Mouse (Mus musculus) myocyte (in vitro differentiated cells): ENCODE measurements around the gene Cadps. TPM values are rescaled to one million over a fixed set of nuclear protein-coding genes. Genes with fewer than 3 reads are reported as not detected.

Experiments
- H3K27me3 ChIP-seq: one replicate; pipeline ENCODE4 v1.6.1; 2011; ENCODE audit not compliant: control insufficient read depth, insufficient read depth, insufficient read length
- H3K36me3 ChIP-seq: one replicate; pipeline ENCODE4 v1.6.1; 2011; ENCODE audit not compliant: control insufficient read depth, insufficient read depth
- H3K4me2 ChIP-seq: one replicate; pipeline ENCODE4 v1.6.1; 2011; ENCODE audit warnings: low read depth, control low read depth
- H3K4me3 ChIP-seq: one replicate; pipeline ENCODE4 v1.5.1; 2011; ENCODE audit warnings: mild to moderate bottlenecking, control low read depth, moderate library complexity
- H3K79me2 ChIP-seq: one replicate; pipeline ENCODE4 v1.6.1; 2011; ENCODE audit not compliant: control insufficient read depth, insufficient read depth
- H3ac ChIP-seq: one replicate; pipeline ENCODE4 v1.6.1; 2011; ENCODE audit not compliant: control insufficient read depth, insufficient read length
- CEBPB ChIP-seq: IDR thresholded peaks from 2 replicates; pipeline ENCODE4 v1.6.1; 2011; ENCODE audit warnings: mild to moderate bottlenecking, moderate library complexity; ENCODE audit not compliant: poor library complexity, insufficient read depth, severe bottlenecking
- E2F4 ChIP-seq: IDR thresholded peaks from one replicate; pipeline ENCODE4 v1.6.1; 2011; ENCODE audit warnings: mild to moderate bottlenecking, control low read depth, moderate library complexity; ENCODE audit not compliant: insufficient read depth
- MAX ChIP-seq: IDR thresholded peaks from one replicate; pipeline ENCODE4 v1.6.1; 2011; ENCODE audit warnings: low read depth, mild to moderate bottlenecking, control low read depth
- MYOD1 ChIP-seq, 3 experiments: IDR thresholded peaks; one replicate each; pipeline ENCODE4 v1.6.1; 2011; ENCODE audit warnings: control low read depth in 2 of 3, low read depth in 2 of 3, mild to moderate bottlenecking in 2 of 3, moderate library complexity in 1 of 3; ENCODE audit not compliant: insufficient read length in 2 of 3, control insufficient read depth in 1 of 3
- MYOG ChIP-seq, 3 experiments: IDR thresholded peaks; one replicate each; pipeline ENCODE4 v1.6.1; 2011; ENCODE audit warnings: control low read depth in 2 of 3, low read depth in 2 of 3, mild to moderate bottlenecking in 2 of 3; ENCODE audit not compliant: insufficient read length in 2 of 3, control insufficient read depth in 1 of 3, insufficient read depth in 1 of 3
- POLR2A ChIP-seq: IDR thresholded peaks from one replicate; pipeline ENCODE4 v1.6.1; 2011; ENCODE audit warnings: low read depth, mild to moderate bottlenecking, control low read depth, moderate library complexity; ENCODE audit not compliant: insufficient read length
- POLR2AphosphoS2 ChIP-seq: IDR thresholded peaks from one replicate; pipeline ENCODE4 v1.6.1; 2011; ENCODE audit warnings: low read depth, control low read depth; ENCODE audit not compliant: insufficient read length
- REST ChIP-seq: IDR thresholded peaks from one replicate; pipeline ENCODE4 v1.6.1; 2011; ENCODE audit warnings: mild to moderate bottlenecking, control low read depth, moderate library complexity; ENCODE audit not compliant: insufficient read depth, insufficient read length
- SRF ChIP-seq: IDR thresholded peaks from one replicate; pipeline ENCODE4 v1.6.1; 2011; ENCODE audit warnings: low read depth; ENCODE audit not compliant: control insufficient read depth, insufficient read length
- TCF12 ChIP-seq: IDR thresholded peaks from one replicate; pipeline ENCODE4 v1.6.1; 2011; ENCODE audit warnings: mild to moderate bottlenecking, control low read depth; ENCODE audit not compliant: poor library complexity, insufficient read depth, severe bottlenecking
- TCF3 ChIP-seq: IDR thresholded peaks from one replicate; pipeline ENCODE4 v1.6.1; 2011; ENCODE audit warnings: low read depth, control low read depth; ENCODE audit not compliant: insufficient read length
- USF1 ChIP-seq: IDR thresholded peaks from one replicate; pipeline ENCODE4 v1.6.1; 2011; ENCODE audit warnings: low read depth, mild to moderate bottlenecking, control low read depth, moderate library complexity
- polyA plus RNA-seq: library from polyadenylated mRNA; unstranded; fragments of >200 nt; fragmentation: generic; extraction: Trizol; gene quantifications from one replicate; pipeline ENCODE4 v1.2.1, GENCODE M21; 2012; ENCODE audit warnings: missing spikeins

The Cadps gene
- polyA plus RNA-seq, 1 experiment: not detected

DNA sequence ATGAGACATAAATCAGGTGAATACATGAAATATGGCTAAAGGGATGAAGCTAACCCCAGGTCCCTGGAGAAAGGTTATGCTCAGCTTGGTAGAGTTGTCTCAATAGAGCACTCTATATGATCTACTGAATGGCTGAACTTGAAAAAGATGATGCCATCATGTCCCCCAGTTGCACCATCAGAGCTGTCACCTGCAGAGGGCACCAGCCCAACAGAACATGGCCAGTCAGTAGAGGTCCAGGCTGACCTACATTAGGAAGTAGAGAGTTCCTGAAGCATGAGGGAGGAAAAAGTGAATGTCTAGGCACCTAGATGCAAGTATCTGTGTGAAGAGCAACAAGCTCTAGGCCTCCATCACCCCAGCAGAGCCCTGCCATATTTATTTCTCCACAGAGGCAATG, 273.6 kb downstream of the Cadps start:
- H3K4me2 ChIP-seq: no peak overlapping the region
- TF ChIP-seq POLR2AphosphoS2: no peak
- TF ChIP-seq MYOG (IDR thresholded peaks at IDR 0.05; ENCODE audit: control insufficient read depth in 1 of 3, insufficient read depth in 1 of 3, insufficient read length in 2 of 3, low read depth in 2 of 3): no peak
- no peak for TF ChIP-seq SRF
- no peak for TF ChIP-seq E2F4
- TF ChIP-seq USF1: no peak
- no peak for TF ChIP-seq TCF12

DNA sequence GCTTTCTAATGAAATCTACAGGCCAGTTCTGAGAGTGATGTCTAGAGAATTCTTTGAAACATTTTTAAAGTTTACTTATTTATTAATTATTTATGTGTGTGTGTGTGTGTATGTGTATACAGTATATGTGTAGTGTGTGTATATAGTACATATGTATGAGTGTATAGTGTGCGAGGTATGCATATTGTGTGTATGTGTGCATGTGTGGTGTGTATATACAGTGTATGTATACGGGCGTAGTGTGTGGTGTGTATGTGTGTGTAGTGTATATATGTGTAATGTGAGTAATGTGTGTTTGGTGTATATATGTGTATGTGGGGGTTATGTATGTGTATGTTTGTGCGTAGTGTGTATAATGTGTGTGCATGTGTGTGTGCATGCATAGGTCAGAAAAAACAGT, 275.4 kb downstream of the Cadps start:
- Histone ChIP-seq H3K4me3 (no peak overlapping the region), H3K27me3 (no peaks in the 10 kb centered on the region), H3K79me2 (no peaks in the 10 kb centered on the region), H3K4me2 (no peak overlapping the region), H3ac (no peak overlapping the region), H3K36me3 (no peaks in the 10 kb centered on the region)
- TF ChIP-seq TCF3: no peak
- TF ChIP-seq CEBPB: no peak
- no peak for TF ChIP-seq POLR2AphosphoS2

More for the DNA sequence above, 273.6 kb downstream of the Cadps start:
- H3K27me3 ChIP-seq: no peaks in the 10 kb centered on the region
- no peak overlapping the region for H3ac ChIP-seq
- no peaks in the 10 kb centered on the region for H3K36me3 ChIP-seq
- no peaks in the 10 kb centered on the region for H3K79me2 ChIP-seq
- no peak overlapping the region for H3K4me3 ChIP-seq

DNA sequence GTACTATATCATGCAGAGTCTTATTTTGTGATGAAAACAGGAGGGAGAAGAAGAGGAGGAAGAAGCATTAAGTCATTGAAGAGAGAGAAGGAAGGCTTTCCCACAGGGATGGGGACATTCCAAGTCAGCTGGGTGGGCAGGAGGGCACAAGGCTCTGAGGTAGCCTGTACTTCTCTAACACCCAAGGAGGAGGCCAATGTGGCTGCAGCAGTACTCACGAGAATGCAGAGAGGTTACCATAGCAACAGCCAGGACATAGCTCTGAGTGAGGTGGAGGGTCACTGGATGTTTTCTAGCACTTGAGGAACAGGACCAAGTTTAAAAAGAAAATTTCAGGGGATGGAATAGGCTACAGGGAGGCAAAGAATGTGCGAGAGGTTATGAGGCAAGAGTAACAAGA, 281.1 kb downstream of the Cadps start:
- Histone ChIP-seq H3ac (no peak overlapping the region), H3K36me3 (no peaks in the 10 kb centered on the region), H3K27me3 (no peaks in the 10 kb centered on the region), H3K4me3 (no peak overlapping the region), H3K79me2 (no peaks in the 10 kb centered on the region), H3K4me2 (no peak overlapping the region)
- no peak for TF ChIP-seq MYOG (IDR thresholded peaks at IDR 0.05; ENCODE audit: control insufficient read depth in 1 of 3, insufficient read depth in 1 of 3, insufficient read length in 2 of 3, low read depth in 2 of 3)
- TF ChIP-seq USF1: no peak
- no peak for TF ChIP-seq TCF12
- TF ChIP-seq SRF: no peak
- no peak for TF ChIP-seq POLR2A
- no peak for TF ChIP-seq REST
- no peak for TF ChIP-seq POLR2AphosphoS2
- TF ChIP-seq CEBPB: no peak
- no peak for TF ChIP-seq MYOD1 (IDR thresholded peaks at IDR 0.05; ENCODE audit: control insufficient read depth in 1 of 3, insufficient read length in 2 of 3, low read depth in 2 of 3)
- TF ChIP-seq MAX: no peak
- TF ChIP-seq E2F4: no peak
- no peak for TF ChIP-seq TCF3

DNA sequence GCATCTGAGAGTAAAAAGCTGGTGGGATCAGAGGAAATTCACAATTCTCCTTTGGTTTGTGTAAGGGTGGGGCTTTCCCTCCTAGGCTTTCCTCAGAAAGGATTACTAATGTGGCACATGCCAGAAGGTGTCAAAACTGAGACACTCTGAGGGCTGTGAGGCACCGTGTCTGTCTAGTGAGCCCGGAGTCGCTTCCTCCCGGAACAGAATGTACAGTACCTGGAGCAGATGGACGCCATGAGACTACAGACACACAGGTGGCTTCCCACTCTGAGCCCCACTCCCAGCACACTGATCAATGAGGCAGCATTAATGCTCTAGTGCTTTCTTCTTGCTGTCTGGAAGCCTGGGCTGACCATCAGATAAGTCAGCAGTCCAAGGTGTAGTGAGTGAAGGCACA, 283.8 kb downstream of the Cadps start:
- TF ChIP-seq SRF (no peak), MAX (no peak), E2F4 (no peak), POLR2AphosphoS2 (no peak), POLR2A (no peak), TCF12 (no peak), REST (no peak), USF1 (no peak), CEBPB (no peak), TCF3 (no peak), MYOG (IDR thresholded peaks at IDR 0.05; ENCODE audit: control insufficient read depth in 1 of 3, insufficient read depth in 1 of 3, insufficient read length in 2 of 3, low read depth in 2 of 3) (no peak), MYOD1 (IDR thresholded peaks at IDR 0.05; ENCODE audit: control insufficient read depth in 1 of 3, insufficient read length in 2 of 3, low read depth in 2 of 3) (no peak)
- H3ac ChIP-seq: no peak overlapping the region
- H3K4me2 ChIP-seq: no peak overlapping the region
- no peaks in the 10 kb centered on the region for H3K27me3 ChIP-seq
- H3K36me3 ChIP-seq: no peaks in the 10 kb centered on the region
- H3K79me2 ChIP-seq: no peaks in the 10 kb centered on the region
- H3K4me3 ChIP-seq: no peak overlapping the region

DNA sequence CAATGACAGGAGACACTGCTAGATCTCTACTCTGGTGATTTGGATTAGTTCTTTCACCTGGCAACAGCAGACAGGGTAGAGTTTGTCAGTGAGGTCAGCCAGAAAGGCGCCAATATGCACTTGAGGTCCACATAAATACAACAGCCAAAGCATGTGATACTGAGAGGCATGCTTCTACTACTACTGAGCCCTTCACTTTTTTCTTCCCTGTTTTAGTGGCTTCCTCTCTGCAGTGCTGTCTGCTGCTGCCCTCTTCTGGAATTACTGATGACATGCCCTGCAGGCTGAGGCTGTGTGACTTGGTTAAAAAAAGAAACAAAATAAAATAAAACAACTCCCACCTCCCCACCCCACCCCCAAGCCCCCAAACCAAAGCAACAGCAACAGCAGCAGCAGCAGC, 291.8 kb downstream of the Cadps start:
- H3K4me3 ChIP-seq: no peak overlapping the region
- H3K27me3 ChIP-seq: no peaks in the 10 kb centered on the region
- H3K79me2 ChIP-seq: no peaks in the 10 kb centered on the region
- H3K36me3 ChIP-seq: no peaks in the 10 kb centered on the region
- H3ac ChIP-seq: no peak overlapping the region
- no peak for TF ChIP-seq USF1
- no peak overlapping the region for H3K4me2 ChIP-seq

DNA sequence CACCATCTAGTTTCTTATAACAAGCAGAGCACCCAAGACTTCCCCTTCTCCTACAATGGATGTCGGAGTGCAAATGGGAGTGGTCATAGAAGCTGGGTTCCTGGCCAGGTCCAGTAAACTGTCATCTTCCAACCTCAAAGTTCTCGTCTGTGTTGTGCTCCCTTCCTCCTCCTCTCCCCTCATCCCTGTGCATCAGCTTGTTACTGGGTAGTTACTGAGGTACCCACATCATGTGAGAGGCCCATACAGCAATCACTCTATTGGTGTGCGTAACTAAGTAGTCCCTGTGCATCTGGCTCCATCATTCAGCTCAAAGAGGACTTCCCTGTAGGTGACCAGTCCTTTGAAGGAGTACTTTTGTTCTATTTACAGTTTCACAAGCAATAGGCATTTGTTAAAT, 292.3 kb downstream of the Cadps start:
- Histone ChIP-seq H3K36me3 (no peaks in the 10 kb centered on the region), H3K79me2 (no peaks in the 10 kb centered on the region), H3K27me3 (no peaks in the 10 kb centered on the region), H3K4me3 (no peak overlapping the region), H3ac (no peak overlapping the region), H3K4me2 (no peak overlapping the region)
- TF ChIP-seq CEBPB (no peak), MYOG (IDR thresholded peaks at IDR 0.05; ENCODE audit: control insufficient read depth in 1 of 3, insufficient read depth in 1 of 3, insufficient read length in 2 of 3, low read depth in 2 of 3) (no peak), MAX (no peak), MYOD1 (IDR thresholded peaks at IDR 0.05; ENCODE audit: control insufficient read depth in 1 of 3, insufficient read length in 2 of 3, low read depth in 2 of 3) (no peak), TCF12 (no peak), TCF3 (no peak), REST (no peak), E2F4 (no peak), POLR2A (no peak), POLR2AphosphoS2 (no peak)
